Mouse (Mus musculus) liver, embryonic 14.5 days (tissue): Measurements from ENCODE around the gene Vps35. TPM values are rescaled to one million over a fixed set of nuclear protein-coding genes. Genes with fewer than 3 reads are reported as not detected.

Source experiments
- ATAC-seq: fragments of 200-750 bp; cut with Nextera tagmentation; 2 replicates; pipeline ENCODE4 v1.8.0; 2017; ENCODE audit warnings: moderate number of reproducible peaks, mild to moderate bottlenecking, moderate library complexity; ENCODE audit not compliant: insufficient read depth
- DNase-seq, 3 experiments: peaks; one replicate each; pipeline ENCODE4 v3.0.0-alpha.2; 2012 to 2013; ENCODE audit warnings: low read depth in 3 of 3, low spot score in 3 of 3
- H3K27ac ChIP-seq: fragments of 300-500 bp; sonication (generic); 2 replicates; pipeline ENCODE4 v1.5.1; 2014; ENCODE audit warnings: moderate library complexity, mild to moderate bottlenecking, control low read depth, inconsistent platforms
- H3K27me3 ChIP-seq: fragments of 300-500 bp; sonication (generic); 2 replicates; pipeline ENCODE4 v1.6.1; 2014; ENCODE audit warnings: mild to moderate bottlenecking, low read length, moderate library complexity; ENCODE audit not compliant: control insufficient read depth, insufficient read depth
- H3K36me3 ChIP-seq: fragments of 300-500 bp; sonication (generic); replicated peaks from 2 replicates; pipeline ENCODE4 v1.6.1; 2014; ENCODE audit warnings: low read depth; ENCODE audit not compliant: control insufficient read depth, insufficient read depth
- H3K4me1 ChIP-seq, 2 experiments: fragments of 200-500 bp in 1 of 2; fragments of 300-500 bp in 1 of 2; sonication (generic) in 1 of 2; replicated peaks; 2 replicates each; pipeline ENCODE4 v1.6.1; 2012 to 2014; ENCODE audit warnings: antibody characterized with exemption in 1 of 2, inconsistent platforms in 1 of 2, low read length in 1 of 2; ENCODE audit not compliant: control insufficient read depth in 2 of 2, insufficient read depth in 2 of 2
- H3K4me2 ChIP-seq: fragments of 300-500 bp; sonication (generic); 2 replicates; pipeline ENCODE4 v1.6.1; 2014; ENCODE audit warnings: low read depth, mild to moderate bottlenecking, control low read depth, moderate library complexity
- H3K4me3 ChIP-seq, 2 experiments: fragments of 200-500 bp in 1 of 2; fragments of 300-500 bp in 1 of 2; sonication (generic) in 1 of 2; 2 replicates each; pipeline ENCODE4 v1.5.1; 2012 to 2014; ENCODE audit warnings: low read depth in 2 of 2, low read length in 2 of 2, mild to moderate bottlenecking in 2 of 2, control low read depth in 1 of 2, inconsistent platforms in 1 of 2, moderate library complexity in 1 of 2; ENCODE audit not compliant: insufficient read depth in 1 of 2
- H3K9ac ChIP-seq: fragments of 300-500 bp; sonication (generic); replicated peaks from 2 replicates; pipeline ENCODE4 v1.6.1; 2014; ENCODE audit warnings: mild to moderate bottlenecking, control low read depth, moderate library complexity
- H3K9me3 ChIP-seq: fragments of 300-500 bp; sonication (generic); 2 replicates; pipeline ENCODE4 v1.6.1; 2016; ENCODE audit warnings: low read length, mixed read lengths; ENCODE audit not compliant: control insufficient read depth
- CTCF ChIP-seq: IDR thresholded peaks from 2 replicates; pipeline ENCODE4 v1.5.1; 2016; ENCODE audit warnings: antibody characterized with exemption, low read depth, control low read depth
- EP300 ChIP-seq: IDR thresholded peaks from 2 replicates; pipeline ENCODE4 v1.6.1; 2016; ENCODE audit warnings: antibody characterized with exemption, low read depth
- WGBS: fragments of 180-500 bp; shearing (Covaris S2); extraction: QIAGEN DNeasy Blood & Tissue Kit; methylation state at CpG from one replicate; pipeline ENCODE4 v1.1.7; 2014; ENCODE audit not compliant: insufficient replicate concordance; 5-methylcytosine and 5-hydroxymethylcytosine counted together
- polyA plus RNA-seq, 2 experiments: library from polyadenylated mRNA; depleted of rRNA in 1 of 2; stranded (reverse) in 1 of 2; unstranded in 1 of 2; fragments of >200 nt; fragmentation: Nextera tagmentation in 1 of 2; extraction: Ambion mirVana in 1 of 2; gene quantifications; 2 replicates each; pipeline versions ENCODE4 v1.2.1 to v1.2.3; 2012 to 2014

The Vps35 gene
- polyA plus RNA-seq, 2 experiments = 35.6 to 89.9 TPM

DNA sequence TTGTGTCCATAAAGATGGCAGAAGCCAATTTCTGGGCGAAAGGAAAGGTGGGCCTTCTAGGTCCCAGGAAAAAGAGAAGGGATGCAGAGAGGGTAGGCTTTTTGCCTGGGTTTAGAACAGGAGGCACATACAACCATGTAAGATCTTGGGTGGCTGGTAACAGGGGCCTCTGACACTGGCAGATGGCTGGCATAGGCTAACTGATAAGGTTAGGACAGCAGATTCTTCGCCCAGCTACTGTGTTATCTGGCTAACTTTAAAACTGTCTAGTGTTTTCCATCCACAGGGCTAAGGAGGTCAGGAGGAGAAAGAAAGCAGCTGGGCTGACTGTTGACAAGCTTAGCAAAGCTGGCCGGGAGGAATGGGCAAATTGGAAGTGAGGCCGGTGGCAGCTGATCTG lies 18.9 kb upstream of the Vps35 start:
- H3K27ac ChIP-seq = peak overlapping the region; percentile 78
- TF ChIP-seq EP300 = peak; percentile 94
- no peak for TF ChIP-seq CTCF
- H3K9ac ChIP-seq = peak overlapping the region; percentile 28
- H3K4me2 ChIP-seq = peak overlapping the region; percentile 71
- peak overlapping the region in 1 of 2 experiments; percentile 17; a peak in 2 of 4 replicates for H3K4me3 ChIP-seq
- H3K27me3 ChIP-seq = no peaks in the 10 kb centered on the region
- H3K4me1 ChIP-seq = peaks cover 21 to 22% of the 10 kb centered on the region in 2 experiments
- 41% methylated on average over 4 of the region's 4 CpGs for WGBS
- H3K36me3 ChIP-seq = peaks cover 3% of the 10 kb centered on the region
- peaks cover 3% of the 10 kb centered on the region; the same call in 1 of the 2 replicates for H3K9me3 ChIP-seq
- DNase-seq = peak; percentile 71 to 75 (median 74)
- peak; percentile 99 for ATAC-seq

DNA sequence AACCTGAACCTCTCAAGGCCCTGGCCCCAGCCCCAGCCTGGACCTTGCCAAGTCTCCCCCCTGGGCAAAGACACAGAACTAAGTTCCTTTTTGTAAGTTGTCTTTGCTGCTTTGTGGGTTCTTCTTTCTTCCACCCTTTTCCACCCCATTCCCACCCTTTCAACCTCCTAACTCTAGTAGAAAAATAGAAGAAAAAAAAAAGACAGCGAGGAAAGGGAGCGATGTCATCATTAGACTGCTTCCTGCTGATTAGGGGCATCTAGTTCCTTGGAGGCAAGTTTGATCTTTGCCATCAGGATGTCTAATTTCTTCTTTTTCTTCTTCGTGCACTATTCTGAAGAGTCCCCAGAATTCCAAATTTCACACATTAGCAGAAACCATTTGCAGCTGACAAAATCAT lies 13.4 kb upstream of the Vps35 start:
- no peak overlapping the region for H3K27ac ChIP-seq
- H3K27me3 ChIP-seq = no peaks in the 10 kb centered on the region
- DNase-seq = no peak
- H3K4me1 ChIP-seq = peaks cover 4% of the 10 kb centered on the region in 2 experiments
- H3K4me3 ChIP-seq = no peak overlapping the region
- H3K9ac ChIP-seq = no peak overlapping the region
- H3K9me3 ChIP-seq = 0 out of 2 replicates have a peak, but pooled peaks cover under 1% of the 10 kb centered on the region
- ATAC-seq = no peak
- TF ChIP-seq EP300 = no peak
- TF ChIP-seq CTCF = no peak
- no peak overlapping the region for H3K4me2 ChIP-seq
- peaks cover 12% of the 10 kb centered on the region for H3K36me3 ChIP-seq
- 22% methylated on average over 3 of the region's 3 CpGs for WGBS

- DNase-seq = no peak
- no peak overlapping the region for H3K4me3 ChIP-seq
These were observed 12.1 kb upstream of the Vps35 start for GRCm38 (mm10) chr8:85311743-85312142.

GRCm38 (mm10) chr8:85308564-85308963 lies 9.0 kb upstream of the Vps35 start:
- Histone ChIP-seq H3K9me3 (no peaks in the 10 kb centered on the region), H3K36me3 (peaks cover 48% of the 10 kb centered on the region), H3K9ac (no peak overlapping the region), H3K27ac (no peak overlapping the region), H3K4me2 (no peak overlapping the region), H3K4me1 (peaks cover 0 to 2% of the 10 kb centered on the region in 2 experiments; a peak in 1 of 4 replicates), H3K27me3 (no peaks in the 10 kb centered on the region), H3K4me3 (no peak overlapping the region)
- 91% methylated on average over 2 of the region's 2 CpGs for WGBS
- ATAC-seq = no peak
- no peak for DNase-seq
- TF ChIP-seq EP300 (no peak), CTCF (no peak)

More at GRCm38 (mm10) chr8:85311743-85312142, 12.1 kb upstream of the Vps35 start:
- no peaks in the 10 kb centered on the region for H3K27me3 ChIP-seq
- no peaks in the 10 kb centered on the region for H3K9me3 ChIP-seq
- TF ChIP-seq EP300 (0 out of 2 replicates have a peak, but pooled peaks have one; percentile 13), CTCF (peak; percentile 76)
- no peak overlapping the region for H3K4me2 ChIP-seq
- H3K36me3 ChIP-seq = peaks cover 22% of the 10 kb centered on the region
- H3K4me1 ChIP-seq = peaks cover 0 to 2% of the 10 kb centered on the region in 2 experiments; a peak in 1 of 4 replicates
- H3K9ac ChIP-seq = no peak overlapping the region
- H3K27ac ChIP-seq = no peak overlapping the region
- ATAC-seq = peak; percentile 66; the same call in 1 of the 2 replicates

- H3K4me3 ChIP-seq = no peak overlapping the region
- H3K27me3 ChIP-seq = no peaks in the 10 kb centered on the region
- no peak for TF ChIP-seq CTCF
- DNase-seq (no peak), ATAC-seq (no peak)
- no peak overlapping the region for H3K9ac ChIP-seq
- H3K9me3 ChIP-seq = no peaks in the 10 kb centered on the region
- H3K27ac ChIP-seq = no peak overlapping the region
- WGBS = 81% methylated on average over 5 of the region's 5 CpGs
- H3K36me3 ChIP-seq = peaks cover 67% of the 10 kb centered on the region
- H3K4me1 ChIP-seq = peaks cover 9 to 18% of the 10 kb centered on the region in 2 experiments
- no peak overlapping the region for H3K4me2 ChIP-seq
These were observed 3.9 kb upstream of the Vps35 start for GRCm38 (mm10) chr8:85303531-85303930.
